Mouse (Mus musculus) bone marrow macrophage, adult 2 months (primary cell): ENCODE measurements around the gene Vmn1r18.

Source experiments
- CTCF ChIP-seq: IDR thresholded peaks from 2 replicates; pipeline ENCODE4 v1.5.1; 2012; ENCODE audit warnings: low read depth, mild to moderate bottlenecking, low read length, moderate library complexity
- POLR2A ChIP-seq: IDR thresholded peaks from 2 replicates; pipeline ENCODE4 v1.6.1; 2012; ENCODE audit warnings: mild to moderate bottlenecking, low read depth, low read length, borderline replicate concordance

DNA sequence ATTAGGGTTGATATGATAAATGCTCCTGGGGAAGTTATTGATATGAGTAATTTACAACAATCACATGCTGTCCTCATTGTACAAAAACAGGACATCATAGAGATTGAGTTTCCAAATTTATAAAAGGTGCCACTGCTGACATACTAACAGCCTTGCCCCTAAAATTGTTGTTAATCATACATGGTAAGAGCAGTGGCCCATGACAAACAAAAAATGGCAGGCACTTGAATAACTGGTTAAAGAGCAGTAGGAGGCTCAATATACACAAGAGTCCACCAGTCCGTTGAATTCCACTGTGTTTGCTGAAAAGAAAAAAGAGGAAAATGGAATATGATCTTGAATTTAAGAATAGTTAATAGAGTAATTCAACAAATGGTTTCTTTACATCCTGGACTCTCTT is 28.1 kb downstream of the Vmn1r18 start:
- no peak for TF ChIP-seq CTCF
- no peak for TF ChIP-seq POLR2A
